Mouse (Mus musculus) bone marrow, adult 2 months (tissue): Measurements from ENCODE around the gene Hsd17b11.

ENCODE experiments used
- CTCF ChIP-seq: fragments of 200-500 bp; IDR thresholded peaks from 2 replicates; pipeline ENCODE4 v1.5.1; 2011; ENCODE audit warnings: low read length, control low read depth; ENCODE audit not compliant: control insufficient read depth, insufficient read depth
- POLR2A ChIP-seq: fragments of 200-500 bp; IDR thresholded peaks from 2 replicates; pipeline ENCODE4 v1.6.1; 2011; ENCODE audit warnings: low read depth, mild to moderate bottlenecking, control low read depth, low read length, borderline replicate concordance; ENCODE audit not compliant: control insufficient read depth

DNA sequence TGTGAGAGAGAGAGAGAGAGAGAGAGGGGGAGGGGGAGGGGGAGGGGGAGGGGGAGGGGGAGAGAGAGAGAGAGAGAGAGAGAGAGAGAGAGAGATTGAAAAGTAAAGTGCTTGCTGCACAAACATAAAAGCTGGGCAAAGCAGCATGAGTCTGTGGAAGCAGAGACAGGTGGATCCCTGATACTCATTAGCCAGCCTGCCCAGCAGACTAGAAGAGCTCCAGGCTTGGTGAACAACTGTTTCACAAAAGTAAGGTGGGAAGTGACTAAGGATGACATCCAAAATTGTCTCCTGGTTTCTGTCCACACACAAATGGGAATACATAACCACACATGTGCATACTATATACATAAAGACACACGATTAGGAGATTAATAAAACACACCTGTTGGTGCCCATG, 81.9 kb downstream of the Hsd17b11 start:
- TF ChIP-seq CTCF (no peak), POLR2A (no peak)
